8 mouse cellular contexts compared by ENCODE assay signal in genomic region chrX:71150551-71151001, GRCm38 (mm10). TPM values are rescaled to one million over a fixed set of nuclear protein-coding genes. Genes with fewer than 3 reads are reported as not detected.
A peak's percentile ranks its signal among the peaks of the same experiment; 100 is the strongest.
DNase-seq lines count a peak whose midpoint lies in the region; ATAC-seq and TF ChIP-seq lines count a peak whose summit lies in the region.

No protein-coding gene starts in this region.

- H3K9ac ChIP-seq in hindbrain, postnatal 0 days (replicated peaks; ENCODE audit: low read length), result no peak overlapping the region
- no peak overlapping the region for H3K9ac ChIP-seq in forebrain, postnatal 0 days

- no peaks in the 10 kb centered on the region for H3K36me3 ChIP-seq in hindbrain, postnatal 0 days (ENCODE audit: insufficient read depth, low read length)
- H3K36me3 ChIP-seq in hindbrain, embryonic 10.5 days, result no peaks in the 10 kb centered on the region
- 0 out of 2 replicates have a peak, but pooled peaks cover 5% of the 10 kb centered on the region for H3K36me3 ChIP-seq in forebrain, postnatal 0 days (ENCODE audit: insufficient read depth)

- no peaks in the 10 kb centered on the region for H3K27me3 ChIP-seq in hindbrain, postnatal 0 days (ENCODE audit: insufficient read depth, low read length)
- H3K27me3 ChIP-seq in hindbrain, embryonic 10.5 days (ENCODE audit: insufficient read depth, poor library complexity, severe bottlenecking), result 0 out of 2 replicates have a peak, but pooled peaks cover 2% of the 10 kb centered on the region
- H3K27me3 ChIP-seq in forebrain, postnatal 0 days (ENCODE audit: insufficient read depth, low read length), result no peaks in the 10 kb centered on the region

- ATAC-seq in hindbrain, postnatal 0 days, result peak; percentile 93
- ATAC-seq in forebrain, postnatal 0 days, result peak; percentile 80
- ATAC-seq in granulocyte monocyte progenitor cell, adult 5-6 weeks (replicated peaks; ENCODE audit: poor library complexity, severe bottlenecking), result no peak; the same call in 1 of the 2 replicates

- DNase-seq in hindbrain, postnatal 0 days (ENCODE audit: low spot score), result peak; percentile 59
- no peak for DNase-seq in hindbrain, embryonic 10.5 days (ENCODE audit: low spot score)
- DNase-seq in adrenal gland, postnatal 10 days, result peak; percentile 76
- DNase-seq in forebrain, postnatal 0 days, result peak; percentile 50
- peak; percentile 43 to 59 for DNase-seq in kidney, postnatal 36 days
- peak; percentile 14 for DNase-seq in ovary, postnatal 14 days (ENCODE audit: low spot score)
- DNase-seq in thymus, postnatal 14 days, result no peak

- no peak for TF ChIP-seq CTCF in hindbrain, postnatal 0 days (IDR thresholded peaks at IDR 0.05; ENCODE audit: low read depth)
- no peak for TF ChIP-seq CTCF in forebrain, postnatal 0 days (IDR thresholded peaks at IDR 0.05; ENCODE audit: low read depth)

- 56% methylated on average over 4 of the region's 4 CpGs for WGBS in hindbrain, postnatal 0 days
- 85% methylated on average over 4 of the region's 4 CpGs for WGBS in hindbrain, embryonic 10.5 days
- WGBS in forebrain, postnatal 0 days, result 73% methylated on average over 4 of the region's 4 CpGs

- H3K27ac ChIP-seq in hindbrain, postnatal 0 days, result no peak overlapping the region
- no peak overlapping the region for H3K27ac ChIP-seq in hindbrain, embryonic 10.5 days
- no peak overlapping the region for H3K27ac ChIP-seq in forebrain, postnatal 0 days (ENCODE audit: low read depth, low read length)

- H3K4me3 ChIP-seq in hindbrain, postnatal 0 days (ENCODE audit: low read length), result no peak overlapping the region
- H3K4me3 ChIP-seq in hindbrain, embryonic 10.5 days, result no peak overlapping the region
- no peak overlapping the region for H3K4me3 ChIP-seq in forebrain, postnatal 0 days (ENCODE audit: low read depth, low read length)

- H3K4me1 ChIP-seq in hindbrain, postnatal 0 days (ENCODE audit: insufficient read depth, low read length), result no peaks in the 10 kb centered on the region
- H3K4me1 ChIP-seq in hindbrain, embryonic 10.5 days (replicated peaks), result no peaks in the 10 kb centered on the region
- no peaks in the 10 kb centered on the region for H3K4me1 ChIP-seq in forebrain, postnatal 0 days (ENCODE audit: insufficient read depth)

- no peaks in the 10 kb centered on the region for H3K9me3 ChIP-seq in hindbrain, postnatal 0 days (ENCODE audit: low read length)
- no peaks in the 10 kb centered on the region for H3K9me3 ChIP-seq in hindbrain, embryonic 10.5 days
- no peaks in the 10 kb centered on the region for H3K9me3 ChIP-seq in forebrain, postnatal 0 days (ENCODE audit: low read length)

- no peak overlapping the region for H3K4me2 ChIP-seq in hindbrain, postnatal 0 days (ENCODE audit: low read depth, low read length)
- H3K4me2 ChIP-seq in forebrain, postnatal 0 days (ENCODE audit: low read depth), result no peak overlapping the region

RNA-seq across cellular contexts. Expression of gene Mtm1, which starts 60.0 kb away (rescaled TPM):
- 3.6 and 7.1 TPM in 2 replicates for total RNA-seq in hindbrain, postnatal 0 days (2014; rRNA removed)
- polyA plus RNA-seq in hindbrain, postnatal 0 days (2015; fragmentation: Nextera tagmentation; extraction: Ambion mirVana), result 4.0 and 4.8 TPM in 2 replicates
- polyA plus RNA-seq in hindbrain, embryonic 10.5 days (2016; fragmentation: Nextera tagmentation; extraction: Ambion mirVana), result 2.8 and 3.2 TPM in 2 replicates
- 10 to 100 TPM; 18.2 to 32.6 TPM for total RNA-seq in adrenal gland, postnatal 10 days (2021)
- 4.1 and 6.1 TPM in 2 replicates for total RNA-seq in forebrain, postnatal 0 days (2014; rRNA removed)
- 2.7 and 3.4 TPM in 2 replicates for polyA plus RNA-seq in forebrain, postnatal 0 days (2015; fragmentation: Nextera tagmentation; extraction: Ambion mirVana)
- 26.0 and 28.3 TPM in 2 replicates for total RNA-seq in granulocyte monocyte progenitor cell, adult 5-6 weeks (2014; fragmentation: Nextera tagmentation)
- 28.8 and 43.0 TPM in 2 replicates for total RNA-seq in granulocyte monocyte progenitor cell, adult 5-6 weeks (2017)

Comparison
In these comparisons a context has a peak if more than half of its experiments do, and no peak if none do; other contexts are left out.
1. DNase-seq: peak in hindbrain, postnatal 0 days (single experiment), adrenal gland, postnatal 10 days (single experiment), forebrain, postnatal 0 days (single experiment), kidney, postnatal 36 days (2 of 2) and ovary, postnatal 14 days (single experiment); none in hindbrain, embryonic 10.5 days (single experiment) and thymus, postnatal 14 days (single experiment).